Mouse (Mus musculus) MEL (cell line): Measurements from ENCODE around the gene Csmd2.

ENCODE experiments used
- CTCF ChIP-seq, 3 experiments: IDR thresholded peaks in 2 of 3; conservative IDR thresholded peaks in 1 of 3; 2 replicates each; pipeline ENCODE4 v1.5.1; 2011 to 2012; ENCODE audit warnings: low read length in 3 of 3, low read depth in 2 of 3, mild to moderate bottlenecking in 2 of 3, improper control_type of control experiment in 1 of 3, inconsistent platforms in 1 of 3, mixed read lengths in 1 of 3, moderate library complexity in 1 of 3; ENCODE audit not compliant: control insufficient read depth in 1 of 3, insufficient read depth in 1 of 3, poor library complexity in 1 of 3, severe bottlenecking in 1 of 3
- ZNF384 ChIP-seq: IDR thresholded peaks from 2 replicates; pipeline ENCODE4 v1.6.1; 2012; ENCODE audit warnings: low read depth, mild to moderate bottlenecking, inconsistent platforms, low read length, improper control_type of control experiment

DNA sequence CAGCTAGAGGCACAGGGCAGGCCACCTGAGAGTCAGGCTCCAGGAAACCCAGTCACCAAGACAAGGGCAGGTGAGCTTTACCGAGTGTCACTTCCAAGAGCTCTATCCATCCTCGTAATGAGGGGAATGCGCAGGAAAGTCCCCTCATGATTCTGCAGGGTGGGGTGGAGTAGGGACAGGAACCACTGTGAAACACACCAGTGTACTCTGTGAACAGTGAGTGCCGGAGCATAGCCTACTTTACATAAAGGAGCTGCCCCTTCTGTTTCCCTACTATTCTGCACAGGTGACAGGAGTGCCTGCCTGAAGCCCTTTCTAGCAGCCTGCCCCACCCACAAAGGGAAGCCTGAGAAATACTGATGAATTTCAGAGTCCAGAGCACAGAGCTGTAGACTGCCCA, 605.6 kb downstream of the Csmd2 start:
- no peak for TF ChIP-seq ZNF384
- no peak for TF ChIP-seq CTCF (IDR thresholded peaks at IDR 0.05 in 2 of 3, conservative IDR thresholded peaks at IDR 0.05 in 1 of 3; ENCODE audit: control insufficient read depth in 1 of 3, insufficient read depth in 1 of 3, low read depth in 2 of 3, low read length in 3 of 3, poor library complexity in 1 of 3, severe bottlenecking in 1 of 3)
